Comparison of ENCODE assay signal across 35 mouse cellular contexts in genomic region chr16:13368645-13369044, GRCm38 (mm10).
"Had no signal": no experiment of that assay in that cellular context is flagged by ENCODE, and none has a peak within 500 bp of the region (broad histone marks: within the 10 kb centered on the region; RNA-seq: fewer than 3 reads in every experiment).

No protein-coding gene starts in this region.

- H3K4me2 ChIP-seq: heart, embryonic 11.5 days; heart, embryonic 12.5 days; heart, embryonic 13.5 days; heart, embryonic 15.5 days; hindbrain, embryonic 12.5 days; hindbrain, embryonic 13.5 days; hindbrain, embryonic 14.5 days; hindbrain, embryonic 15.5 days; intestine, embryonic 15.5 days; kidney, embryonic 15.5 days had no signal

- ATAC-seq: hindbrain, embryonic 16.5 days; hindbrain, postnatal 0 days; inflammation-experienced regulatory T-cells, adult 6 months; intestine, embryonic 15.5 days; intestine, embryonic 16.5 days; intestine, postnatal 0 days had no signal

- H3K36me3 ChIP-seq: hindbrain, embryonic 10.5 days; hindbrain, embryonic 12.5 days; hindbrain, embryonic 13.5 days; hindbrain, embryonic 15.5 days; intestine, embryonic 15.5 days had no signal

- H3K4me3 ChIP-seq: heart, embryonic 10.5 days; heart, embryonic 12.5 days; heart, embryonic 13.5 days; heart, embryonic 15.5 days; hindbrain, embryonic 10.5 days; hindbrain, embryonic 12.5 days; hindbrain, embryonic 13.5 days; hindbrain, embryonic 15.5 days; intestine, embryonic 15.5 days; kidney, embryonic 15.5 days; layer of hippocampus, adult 2 months had no signal

- DNase-seq: heart, postnatal 10 days; heart, postnatal 14 days; heart, postnatal 36 days; heart, postnatal 4 days; kidney, adult 11 months; kidney, adult 18-20 months; kidney, adult 2 months; kidney, adult 8-10 months; kidney, adult 9 months; kidney, postnatal 10 days; kidney, postnatal 14 days; kidney, postnatal 25 days; kidney, postnatal 36 days; kidney, postnatal 4 days; layer of hippocampus, adult 9-11 months; layer of hippocampus, postnatal 36 days had no signal

- H3K27ac ChIP-seq: heart, embryonic 10.5 days; heart, embryonic 13.5 days; heart, embryonic 15.5 days; hindbrain, embryonic 10.5 days; hindbrain, embryonic 12.5 days; hindbrain, embryonic 13.5 days; hindbrain, embryonic 14.5 days; hindbrain, embryonic 15.5 days; hindbrain, postnatal 0 days; intestine, embryonic 15.5 days; kidney, embryonic 15.5 days; kidney, postnatal 0 days had no signal

- H3K27me3 ChIP-seq: heart, embryonic 12.5 days; heart, embryonic 13.5 days; heart, embryonic 15.5 days; hindbrain, embryonic 12.5 days; hindbrain, embryonic 13.5 days; hindbrain, embryonic 15.5 days; intestine, embryonic 15.5 days; kidney, embryonic 15.5 days had no signal
